Mouse (Mus musculus) spleen, postnatal 10 days (tissue): ENCODE data around the gene Gfap.
A peak's percentile ranks its signal among the peaks of the same experiment; 100 is the strongest.

Experiments used
- DNase-seq, 2 experiments: peaks; one replicate each; pipeline ENCODE4 v3.0.0; 2021 to 2022; ENCODE audit warnings: low spot score in 2 of 2

Gene Gfap

GRCm38 (mm10) chr11:102900763-102901162, at the start of gene Gfap:
Gfap (minus strand) TSS chr11:102900912.
- peak; percentile 71 to 85 for DNase-seq

DNA sequence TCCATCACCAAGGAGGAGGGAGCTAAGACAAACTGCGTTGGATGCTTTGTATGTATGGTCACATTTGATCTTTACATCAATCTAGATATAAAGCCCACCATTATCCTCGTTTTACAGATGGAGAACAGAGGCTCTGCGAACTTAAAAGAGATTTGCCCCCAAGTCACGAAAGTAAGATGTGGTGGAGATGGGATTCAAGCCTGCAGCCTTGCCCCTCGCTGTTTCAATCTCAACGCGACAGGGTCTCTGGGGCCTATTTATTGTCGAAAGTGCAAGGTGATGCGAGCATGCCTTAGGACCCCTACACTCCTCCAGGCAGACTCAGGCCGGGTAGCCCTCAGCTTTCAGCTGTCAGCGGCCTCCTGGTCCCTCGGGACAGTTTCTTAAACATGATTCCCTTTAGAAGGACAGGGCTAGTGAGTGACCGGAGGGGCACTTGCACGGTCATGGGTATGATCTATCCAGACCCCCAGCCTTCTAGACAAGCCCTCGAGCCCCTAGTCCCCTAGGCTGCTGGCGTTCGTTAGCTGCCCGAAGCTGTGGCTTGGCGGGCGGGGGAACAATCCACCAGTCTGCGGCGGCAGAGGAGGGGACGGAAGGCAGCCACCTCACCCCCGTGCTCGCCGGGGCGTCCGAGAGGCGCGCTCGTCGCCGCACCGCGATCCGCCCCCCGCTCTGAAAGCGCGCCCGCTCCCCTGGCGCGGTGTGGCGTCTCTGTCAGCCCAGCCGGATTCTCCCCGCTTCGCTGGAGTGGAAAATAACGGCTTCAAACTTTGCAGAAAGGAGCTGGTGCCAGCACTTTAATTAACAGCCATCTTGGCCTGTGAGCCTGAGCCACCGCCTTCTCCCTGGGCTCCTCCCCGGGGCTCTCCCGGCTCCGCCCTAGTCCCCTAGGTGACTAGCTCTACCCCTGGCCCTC, 47.6 kb upstream of the Gfap start:
- peak; percentile 16 to 30 for DNase-seq

DNA sequence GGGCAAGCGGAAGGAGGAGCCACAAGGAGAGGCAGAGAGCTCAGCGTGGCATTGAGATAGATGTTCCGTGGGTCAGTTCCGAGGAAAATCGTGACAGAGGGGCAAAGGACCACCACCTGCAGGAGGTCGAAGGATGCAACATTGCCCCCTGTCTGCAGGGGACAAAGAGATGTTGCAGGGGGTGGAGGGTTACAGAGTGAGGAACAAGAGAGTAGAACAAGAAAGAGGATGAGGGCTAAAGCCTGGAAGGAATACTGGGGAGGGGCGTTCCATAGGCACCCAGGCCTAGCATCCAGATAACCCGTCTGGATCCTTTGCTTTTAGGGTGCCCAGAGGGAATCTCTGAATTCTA, 46.3 kb upstream of the Gfap start:
- peak; percentile 13 to 24 for DNase-seq

- DNase-seq, result peak; percentile 47 to 83
These were observed 45.7 kb upstream of the Gfap start, which contains the start of gene C1ql1 for GRCm38 (mm10) chr11:102946265-102946991. C1ql1 (minus strand) TSS chr11:102946688.

DNA sequence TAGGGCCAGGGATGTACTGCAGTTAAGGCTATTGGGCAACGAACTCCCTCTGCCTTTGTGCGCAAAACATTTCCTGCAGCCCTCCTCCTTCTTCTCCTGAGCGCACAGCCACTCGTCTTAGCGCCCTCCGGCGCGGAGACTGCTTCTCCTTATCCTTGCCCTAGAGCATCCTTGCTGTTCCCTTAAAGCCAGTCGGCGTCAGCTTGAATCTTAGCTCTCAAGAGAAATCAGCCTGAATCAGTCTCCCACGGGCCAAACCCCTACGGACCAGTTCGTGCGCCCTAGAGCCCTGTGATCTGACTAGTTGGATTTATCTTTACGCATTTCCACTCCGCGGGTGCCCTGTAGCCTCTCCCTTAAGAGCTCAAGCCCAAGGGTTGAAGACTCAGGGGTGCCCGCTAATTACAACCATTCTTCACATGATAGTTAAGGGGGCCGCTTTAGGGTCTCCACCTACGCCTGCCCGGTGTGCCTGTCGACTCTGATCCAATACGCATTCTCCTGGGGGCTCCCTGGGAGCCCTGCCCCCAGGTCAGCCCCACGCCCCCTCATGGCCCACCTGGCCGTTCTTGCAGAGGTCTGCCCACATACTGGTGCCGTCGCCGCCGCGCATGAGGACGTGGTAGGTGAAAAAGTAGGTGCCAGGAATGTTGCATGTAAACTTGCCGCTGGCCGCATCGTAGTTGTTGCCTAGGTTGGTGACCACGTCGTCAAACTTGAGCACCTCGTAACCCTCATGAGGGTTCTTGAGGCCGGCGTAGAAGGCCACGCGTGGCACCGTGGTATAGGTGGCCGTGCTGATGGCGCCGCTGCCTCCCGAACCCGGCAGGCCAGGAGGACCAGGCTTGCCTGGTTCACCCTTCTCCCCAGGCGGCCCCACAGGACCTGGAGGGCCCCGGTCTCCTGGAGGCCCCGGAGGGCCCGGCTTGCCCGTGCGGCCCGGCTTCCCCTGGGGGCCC, 44.9 kb upstream of the Gfap start:
- DNase-seq, result no peak

GRCm38 (mm10) chr11:102941236-102941635, 40.5 kb upstream of the Gfap start:
- no peak for DNase-seq

- DNase-seq, result no peak
These were observed 38.4 kb upstream of the Gfap start for GRCm38 (mm10) chr11:102939024-102939675.

DNA sequence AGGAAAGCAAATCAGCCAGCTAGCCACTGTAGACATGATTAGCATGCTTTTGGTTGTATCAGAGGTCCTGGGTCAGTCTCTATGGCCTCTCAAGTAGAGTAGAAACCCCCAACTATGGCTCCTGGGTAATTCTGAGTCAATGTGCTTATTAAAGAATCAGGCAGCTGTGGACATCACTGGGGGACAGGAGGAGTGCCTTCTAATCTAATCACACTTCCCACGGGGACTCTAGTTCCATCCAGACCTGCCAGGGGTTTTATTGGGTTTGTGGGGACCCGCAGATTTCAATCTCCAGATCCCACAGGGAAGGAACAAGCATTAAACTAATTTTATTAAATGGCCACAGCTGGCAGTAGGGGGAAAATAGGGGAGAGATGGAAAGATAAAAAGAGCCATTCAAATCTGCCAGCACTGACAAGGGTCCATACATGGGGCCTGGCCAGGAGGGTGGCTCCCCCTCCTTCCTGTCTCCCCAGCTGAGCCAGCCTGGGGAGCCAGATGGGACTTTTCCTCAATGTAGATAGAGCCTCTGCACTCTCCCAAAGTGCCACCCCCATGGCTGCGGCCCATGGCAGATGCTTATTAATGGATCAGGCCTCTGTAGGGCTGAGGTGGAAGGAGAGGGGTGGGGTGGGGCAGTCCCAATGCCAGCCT, 36.9 kb upstream of the Gfap start:
- no peak for DNase-seq

DNA sequence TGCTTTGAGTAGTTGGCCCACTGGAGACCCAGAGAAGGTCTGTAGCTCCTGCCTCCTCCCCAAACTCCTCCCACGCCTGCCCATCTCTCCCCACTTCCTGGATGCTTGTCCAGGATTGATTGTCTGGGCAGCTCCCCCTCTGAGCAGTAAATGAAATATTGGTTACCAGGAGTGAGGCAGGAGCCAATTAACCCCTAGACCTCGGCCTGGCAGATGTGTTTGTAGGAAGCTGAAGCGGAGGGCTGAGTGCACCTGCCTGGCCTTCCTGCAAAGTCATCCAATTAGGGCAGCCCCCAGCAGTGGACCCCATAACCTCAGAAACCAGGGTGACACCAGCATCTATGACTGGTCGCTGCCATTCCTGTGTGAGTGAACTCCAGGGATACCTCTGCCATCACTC, 35.6 kb upstream of the Gfap start:
- no peak for DNase-seq

DNA sequence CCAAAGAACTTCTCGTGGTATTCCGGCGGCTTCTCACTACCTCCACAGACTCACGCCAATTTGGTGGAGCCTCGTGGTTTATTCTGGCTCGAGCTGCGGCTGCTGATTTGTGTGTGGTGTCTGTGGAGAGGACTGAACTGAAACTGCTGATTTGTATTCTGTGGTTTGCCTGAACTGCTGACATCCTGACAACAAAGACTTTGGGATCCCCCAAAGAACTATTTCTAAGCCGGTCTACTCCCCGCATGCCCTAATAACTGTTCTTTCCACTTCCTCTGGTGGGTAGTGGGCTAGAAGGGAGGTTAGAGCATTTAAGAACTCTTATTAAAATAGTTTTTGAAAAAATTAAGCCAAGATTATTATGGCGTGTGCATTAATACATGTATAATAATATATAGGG, 30.0 kb upstream of the Gfap start:
- DNase-seq, result no peak

DNA sequence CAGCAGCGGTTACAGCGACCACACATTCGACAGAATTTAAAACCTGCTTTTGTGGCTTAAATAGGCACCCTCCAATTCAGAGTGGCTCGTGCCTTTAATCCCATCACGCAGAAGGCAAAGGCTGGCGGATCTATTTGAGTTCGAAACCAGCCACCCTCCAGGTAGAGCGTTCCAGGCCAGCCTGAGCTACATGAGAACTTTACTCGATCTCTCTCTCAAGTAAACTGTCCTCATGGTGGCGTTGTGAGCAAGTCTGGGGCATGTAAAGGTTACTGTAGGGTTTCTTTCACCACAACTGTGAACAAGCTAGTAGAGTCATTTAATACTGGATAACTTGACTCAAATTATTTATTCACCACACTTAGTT, 24.6 kb upstream of the Gfap start:
- peak in 1 of 2 experiments; percentile 83 for DNase-seq

GRCm38 (mm10) chr11:102924557-102925350, 24.0 kb upstream of the Gfap start, which contains the start of gene Kif18b:
Kif18b (minus strand) TSS chr11:102925124.
- peak; percentile 91 to 97 for DNase-seq

DNA sequence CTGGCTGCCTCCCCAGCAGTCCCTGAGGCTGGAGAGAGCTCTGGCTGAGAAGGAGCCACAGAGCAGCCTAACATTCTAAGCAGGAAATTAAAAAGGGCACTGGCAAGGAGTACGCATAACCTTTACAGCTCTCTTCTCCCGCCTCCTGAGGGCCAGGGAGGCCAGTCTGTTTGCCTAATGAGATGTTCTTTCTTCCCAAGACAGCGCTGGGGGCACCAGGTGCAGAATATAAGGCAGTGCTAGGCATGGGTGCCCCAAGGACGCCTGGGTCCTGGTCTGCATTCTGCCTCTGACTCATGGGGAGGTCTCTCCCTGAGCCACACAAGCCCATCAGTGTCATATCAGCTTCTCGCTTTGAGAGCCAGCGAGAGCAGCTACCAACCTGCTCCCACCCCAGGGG, 20.8 kb upstream of the Gfap start:
- no peak for DNase-seq

- no peak for DNase-seq
These were observed 17.4 kb upstream of the Gfap start for GRCm38 (mm10) chr11:102918077-102918476.

DNA sequence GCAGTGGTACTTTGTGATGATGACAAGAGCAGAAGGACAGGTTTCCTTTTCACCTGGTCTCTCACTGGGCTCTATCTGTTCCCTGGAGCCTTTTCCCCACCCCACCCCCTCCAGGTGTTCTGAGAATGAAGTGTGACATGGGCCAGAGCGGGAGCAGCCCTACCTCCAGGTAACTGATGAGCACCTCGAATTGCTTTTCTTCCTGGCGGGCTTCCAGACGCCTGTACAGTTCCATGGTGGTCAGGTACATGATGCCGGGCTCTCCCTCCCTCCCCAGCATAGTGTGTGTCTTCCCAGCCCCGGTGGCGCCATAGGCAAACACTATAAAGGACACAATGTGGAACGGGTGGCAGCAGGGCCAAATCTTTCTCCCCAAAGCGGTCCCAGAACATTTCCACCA, 14.7 kb upstream of the Gfap start:
- DNase-seq, result no peak

GRCm38 (mm10) chr11:102911376-102911775, 10.7 kb upstream of the Gfap start:
- no peak for DNase-seq

GRCm38 (mm10) chr11:102903654-102904053, 2.9 kb upstream of the Gfap start:
- no peak for DNase-seq

DNA sequence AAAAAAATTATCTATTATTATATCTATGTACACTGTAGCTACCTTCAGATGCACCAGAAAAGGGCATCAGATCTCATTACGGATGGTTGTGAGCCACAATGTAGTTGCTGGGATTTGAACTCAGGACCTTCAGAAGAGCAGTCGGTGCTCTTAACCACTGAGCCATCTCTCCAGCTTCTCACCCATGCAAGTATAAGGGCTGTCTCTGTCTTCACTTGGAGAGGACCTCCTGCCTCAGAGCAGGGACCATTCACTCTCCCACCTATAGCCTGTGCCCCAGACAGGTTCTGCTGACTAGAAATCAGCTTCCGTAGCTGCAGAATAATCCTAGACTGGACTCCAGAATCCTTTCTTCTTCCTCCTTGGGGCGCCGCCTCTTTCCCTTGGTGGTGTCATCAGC, 1.4 kb upstream of the Gfap start:
- DNase-seq, result no peak

GRCm38 (mm10) chr11:102901199-102901598, 487 bp upstream of the Gfap start:
- no peak for DNase-seq

- no peak for DNase-seq
These were observed 2.3 kb downstream of the Gfap start for GRCm38 (mm10) chr11:102898408-102898807.
